Mouse (Mus musculus) heart, adult 2 months (tissue): ENCODE results near the gene Slc12a8.

ENCODE experiments used
- CTCF ChIP-seq: fragments of 200-600 bp; IDR thresholded peaks from 2 replicates; pipeline ENCODE4 v1.8.1; 2022; ENCODE audit warnings: antibody characterized with exemption, mild to moderate bottlenecking, moderate library complexity
- POLR2A ChIP-seq: fragments of 200-500 bp; IDR thresholded peaks from 2 replicates; pipeline ENCODE4 v1.6.1; 2011; ENCODE audit warnings: mild to moderate bottlenecking, low read depth, low read length, control low read depth; ENCODE audit not compliant: insufficient read depth

- no peak for TF ChIP-seq POLR2A
- TF ChIP-seq CTCF = no peak
These were observed 28.4 kb downstream of the Slc12a8 start for GRCm38 (mm10) chr16:33545530-33545929.
